In the genomic region with DNA sequence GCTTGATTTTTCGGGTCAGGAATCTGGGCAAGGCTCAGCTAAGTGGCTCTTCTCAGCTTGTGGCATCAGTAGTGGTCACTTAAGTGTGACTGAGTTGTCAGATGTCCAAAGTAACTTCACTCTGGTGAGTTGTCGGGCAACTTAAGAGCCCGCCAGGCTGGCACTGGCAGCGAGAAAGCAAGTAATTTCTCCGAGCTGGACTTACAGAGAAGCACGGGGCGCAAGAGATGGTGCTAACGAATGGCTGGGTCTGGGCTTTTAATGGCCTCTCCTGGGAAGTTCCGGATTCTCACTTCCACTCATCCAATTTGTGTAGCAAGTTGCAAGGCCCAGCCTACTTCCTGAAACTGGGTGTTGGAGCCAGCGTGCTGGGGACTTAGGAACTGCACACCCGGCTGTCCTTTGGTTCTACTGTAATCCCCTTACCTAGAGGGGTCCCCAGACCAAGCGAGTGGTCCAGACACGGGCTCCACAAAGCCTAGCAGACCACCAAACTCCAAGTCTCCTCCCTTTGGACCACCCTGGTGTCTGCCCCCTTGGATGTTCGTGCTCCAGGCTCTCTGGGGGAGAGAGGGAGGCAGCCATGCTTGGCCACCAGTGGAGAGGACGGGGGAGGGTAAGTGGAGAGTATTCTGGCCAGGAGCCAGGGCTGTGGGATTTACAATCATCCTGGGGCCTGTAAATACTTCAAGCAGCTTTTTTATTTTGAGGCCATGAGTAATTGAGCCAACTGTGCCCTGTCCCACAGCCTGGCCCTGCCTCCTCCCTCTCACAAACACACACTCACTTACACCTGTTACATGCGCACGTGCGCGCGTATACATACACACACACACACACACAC, we compare ENCODE assay signal across 8 mouse cellular contexts. TPM values are rescaled to one million over a fixed set of nuclear protein-coding genes. Genes with fewer than 3 reads are reported as not detected.
DNase-seq lines count a peak whose midpoint lies in the region; ATAC-seq and TF ChIP-seq lines count a peak whose summit lies in the region.

No protein-coding gene starts in this region.

- no peaks in the 10 kb centered on the region for H3K36me3 ChIP-seq in intestine, embryonic 14.5 days (ENCODE audit: control insufficient read depth, insufficient read depth, low read length)
- H3K36me3 ChIP-seq in lung, embryonic 15.5 days: no peaks in the 10 kb centered on the region
- no peaks in the 10 kb centered on the region for H3K36me3 ChIP-seq in liver, embryonic 11.5 days (ENCODE audit: control insufficient read depth, insufficient read depth, low read length)

- H3K9me3 ChIP-seq in intestine, embryonic 14.5 days (ENCODE audit: control insufficient read depth, low read length): no peaks in the 10 kb centered on the region
- no peaks in the 10 kb centered on the region for H3K9me3 ChIP-seq in lung, embryonic 15.5 days
- no peaks in the 10 kb centered on the region for H3K9me3 ChIP-seq in liver, embryonic 11.5 days (ENCODE audit: control insufficient read depth, low read length)

- peaks cover 7% of the 10 kb centered on the region; the same call in 1 of the 2 replicates for H3K4me1 ChIP-seq in intestine, embryonic 14.5 days (replicated peaks; ENCODE audit: control insufficient read depth, insufficient read depth, low read length)
- H3K4me1 ChIP-seq in lung, embryonic 15.5 days: peaks cover 20% of the 10 kb centered on the region
- H3K4me1 ChIP-seq in liver, embryonic 11.5 days (replicated peaks; ENCODE audit: control insufficient read depth, insufficient read depth, low read length): peaks cover 2% of the 10 kb centered on the region; the same call in 1 of the 2 replicates

- peak overlapping the region; percentile 39; the same call in 1 of the 2 replicates for H3K27ac ChIP-seq in intestine, embryonic 14.5 days (ENCODE audit: low read depth)
- H3K27ac ChIP-seq in lung, embryonic 15.5 days: peak overlapping the region; percentile 48; the same call in 1 of the 2 replicates
- H3K27ac ChIP-seq in liver, embryonic 11.5 days (ENCODE audit: low read depth, low read length): no peak overlapping the region

- no peaks in the 10 kb centered on the region for H3K27me3 ChIP-seq in intestine, embryonic 14.5 days (replicated peaks; ENCODE audit: control insufficient read depth, insufficient read depth, low read length)
- H3K27me3 ChIP-seq in lung, embryonic 15.5 days: no peaks in the 10 kb centered on the region; the same call in none of the 2 replicates
- H3K27me3 ChIP-seq in liver, embryonic 11.5 days (replicated peaks; ENCODE audit: control insufficient read depth, insufficient read depth, low read length): 0 out of 2 replicates have a peak, but pooled peaks cover 2% of the 10 kb centered on the region

- no peak for TF ChIP-seq CTCF in brain, embryonic 14.5 days (IDR thresholded peaks at IDR 0.05; ENCODE audit: borderline replicate concordance, extremely low read depth, insufficient read depth, insufficient read length)

- TF ChIP-seq POLR2A in brain, embryonic 14.5 days (IDR thresholded peaks at IDR 0.05; ENCODE audit: borderline replicate concordance, extremely low read depth, insufficient read depth, insufficient read length, poor library complexity, severe bottlenecking): no peak

- peak; percentile 93 for DNase-seq in heart, adult 11 months
- DNase-seq in heart, postnatal 25 days (ENCODE audit: low spot score): no peak
- DNase-seq in brain, embryonic 14.5 days (ENCODE audit: low read depth): peak; percentile 77
- peak; percentile 70 for DNase-seq in intestine, embryonic 14.5 days (ENCODE audit: low spot score)
- no peak for DNase-seq in natural killer cell, adult 2 months (ENCODE audit: low spot score in 2 of 2)
- no peak for DNase-seq in left cerebral cortex, adult 11 months (ENCODE audit: low spot score)
- no peak for DNase-seq in liver, embryonic 11.5 days (ENCODE audit: low spot score)

- H3K4me2 ChIP-seq in intestine, embryonic 14.5 days (ENCODE audit: low read length): no peak overlapping the region
- H3K4me2 ChIP-seq in lung, embryonic 15.5 days: peak overlapping the region; percentile 10
- H3K4me2 ChIP-seq in liver, embryonic 11.5 days: no peak overlapping the region

- H3K4me3 ChIP-seq in intestine, embryonic 14.5 days (ENCODE audit: low read depth, low read length): no peak overlapping the region
- H3K4me3 ChIP-seq in lung, embryonic 15.5 days: no peak overlapping the region
- no peak overlapping the region for H3K4me3 ChIP-seq in liver, embryonic 11.5 days (ENCODE audit: low read depth, low read length)

- intact Hi-C loops in heart, postnatal 25 days (cut with DNase I): loop anchor here (5.0 to 10.0 kb wide), 2 partner anchors 78 to 171 kb away; no protein-coding TSS in a partner anchor

- WGBS in intestine, embryonic 14.5 days: 54% methylated on average over 20 of the region's 20 CpGs
- 50% methylated on average over 20 of the region's 20 CpGs for WGBS in lung, embryonic 15.5 days
- WGBS in liver, embryonic 11.5 days: 62% methylated on average over 20 of the region's 20 CpGs

- no peak overlapping the region for H3K9ac ChIP-seq in intestine, embryonic 14.5 days (ENCODE audit: low read length)
- no peak overlapping the region for H3K9ac ChIP-seq in lung, embryonic 15.5 days
- H3K9ac ChIP-seq in liver, embryonic 11.5 days (ENCODE audit: low read depth, low read length): no peak overlapping the region

- ATAC-seq in intestine, embryonic 14.5 days (replicated peaks; ENCODE audit: low FRiP score, low TSS enrichment, low read depth): no peak
- ATAC-seq in lung, embryonic 15.5 days (ENCODE audit: borderline replicate concordance, extremely low read depth, low FRiP score, low TSS enrichment): peak; percentile 78
- ATAC-seq in liver, embryonic 11.5 days (replicated peaks; ENCODE audit: low FRiP score): no peak

RNA-seq across cellular contexts. Expression of a gene that starts 23.3 kb away (rescaled TPM):
- total RNA-seq in heart, postnatal 25 days (2021): 100 to 1,000 TPM; 203 to 227 TPM
- polyA plus RNA-seq in brain, embryonic 14.5 days (2012; rRNA removed): 1.5 and 3.8 TPM in 2 replicates
- polyA plus RNA-seq in intestine, embryonic 14.5 days (2014; fragmentation: Nextera tagmentation; extraction: Ambion mirVana): 0.62 and 0.63 TPM in 2 replicates
- 1.4 and 2.5 TPM in 2 replicates for polyA plus RNA-seq in lung, embryonic 15.5 days (2015; fragmentation: Nextera tagmentation; extraction: Ambion mirVana)
- polyA plus RNA-seq in liver, embryonic 11.5 days (2014; fragmentation: Nextera tagmentation; extraction: Ambion mirVana): 0.35 and 0.37 TPM in 2 replicates

RNA-seq across cellular contexts. Expression of a gene that starts 53.6 kb away (rescaled TPM):
- total RNA-seq in heart, postnatal 25 days (2021): 10 to 100 TPM; 22.4 to 23.6 TPM
- polyA plus RNA-seq in brain, embryonic 14.5 days (2012; rRNA removed): 28.8 and 42.8 TPM in 2 replicates
- polyA plus RNA-seq in intestine, embryonic 14.5 days (2014; fragmentation: Nextera tagmentation; extraction: Ambion mirVana): 65.6 and 75.1 TPM in 2 replicates
- polyA plus RNA-seq in lung, embryonic 15.5 days (2015; fragmentation: Nextera tagmentation; extraction: Ambion mirVana): 68.1 and 72.2 TPM in 2 replicates
- 80.6 and 82.5 TPM in 2 replicates for polyA plus RNA-seq in liver, embryonic 11.5 days (2014; fragmentation: Nextera tagmentation; extraction: Ambion mirVana)

Comparison
In these comparisons a context has a peak if more than half of its experiments do, and no peak if none do; other contexts are left out.
1. DNase-seq: peak in heart, adult 11 months (single experiment), brain, embryonic 14.5 days (single experiment) and intestine, embryonic 14.5 days (single experiment); none in heart, postnatal 25 days (single experiment), natural killer cell, adult 2 months (0 of 2), left cerebral cortex, adult 11 months (single experiment) and liver, embryonic 11.5 days (single experiment).